Mouse (Mus musculus) adrenal gland, postnatal 10 days (tissue): ENCODE measurements around the gene Ppp4r2. TPM values are rescaled to one million over a fixed set of nuclear protein-coding genes. Genes with fewer than 3 reads are reported as not detected.

Experiments
- DNase-seq: peaks from one replicate; pipeline ENCODE4 v3.0.0; 2021; ENCODE audit warnings: mixed read lengths
- total RNA-seq, 2 experiments: library from RNA; stranded (reverse); gene quantifications; 2 replicates each; pipeline ENCODE4 v1.2.3; 2021

The Ppp4r2 gene
- total RNA-seq, 2 experiments from 2014 or later = 64.2 to 68.3 TPM

DNA sequence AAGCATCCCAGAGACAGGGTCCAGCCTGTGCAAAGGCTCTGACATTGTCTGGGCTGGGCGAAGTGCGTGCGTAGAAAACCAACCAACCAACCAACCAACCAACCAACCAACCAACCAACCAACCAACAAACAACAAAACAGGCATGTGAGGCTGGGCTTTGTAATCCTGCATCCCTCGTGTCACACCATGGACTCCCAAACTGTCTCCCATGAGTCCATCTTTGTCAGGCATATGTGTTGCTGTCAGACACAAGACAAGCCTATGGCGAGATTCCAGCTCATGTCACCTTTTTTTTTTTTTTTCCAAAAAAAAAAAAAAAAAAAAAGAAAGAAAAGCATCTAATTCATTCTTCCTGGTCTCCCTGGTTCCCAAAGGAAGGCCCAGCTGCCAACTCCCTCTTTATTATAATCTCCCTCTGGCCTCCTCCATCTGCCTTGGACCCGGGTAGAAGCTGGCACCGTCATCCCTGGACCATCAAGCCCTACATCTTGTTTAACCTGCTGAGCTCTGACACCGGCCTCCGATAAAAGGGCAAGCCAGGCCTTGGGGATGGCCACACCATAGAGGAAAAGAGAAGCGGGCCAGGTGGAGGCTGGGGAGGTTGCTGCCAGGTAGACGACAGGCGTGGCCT lies 51.3 kb downstream of the Ppp4r2 start:
- no peak for DNase-seq

DNA sequence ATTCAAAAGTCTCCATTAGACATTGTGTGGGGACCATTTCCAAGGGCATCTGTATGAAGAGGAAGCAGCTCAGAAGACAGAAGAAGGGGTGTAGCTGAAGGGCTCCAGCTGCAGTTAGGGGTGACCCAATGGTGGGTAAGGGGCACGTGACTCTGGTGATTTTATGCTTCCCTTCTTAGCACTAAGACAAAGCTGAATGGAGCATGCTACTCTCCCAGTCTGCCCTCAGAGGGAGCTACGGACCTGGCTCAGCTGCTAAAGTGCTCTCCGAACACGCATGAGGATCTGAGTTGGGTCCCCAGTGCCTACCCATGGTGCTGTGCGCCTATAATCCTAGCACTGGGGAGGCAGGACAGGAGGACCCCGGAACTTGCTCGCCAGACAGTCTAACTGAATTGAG lies 52.0 kb downstream of the Ppp4r2 start:
- DNase-seq = no peak

DNA sequence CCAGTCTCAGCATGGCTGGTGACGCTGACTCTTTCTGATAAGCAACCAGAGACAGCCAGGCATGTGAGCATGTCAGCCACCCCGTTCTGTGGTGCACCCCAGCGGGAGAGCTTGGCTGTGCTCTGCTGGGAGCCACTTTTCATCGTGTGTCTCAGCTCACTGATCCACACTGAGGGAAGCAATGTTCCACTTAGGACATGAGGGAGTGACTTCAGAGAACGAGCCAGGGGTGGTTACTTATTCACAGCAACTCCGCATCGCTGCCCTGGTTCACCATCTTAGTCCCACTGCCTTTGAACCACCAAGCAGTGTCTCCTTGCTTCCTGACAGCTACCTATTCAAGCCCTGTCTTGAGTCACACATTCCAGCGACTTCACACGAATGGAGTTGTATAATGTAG lies 53.6 kb downstream of the Ppp4r2 start:
- DNase-seq = no peak

DNA sequence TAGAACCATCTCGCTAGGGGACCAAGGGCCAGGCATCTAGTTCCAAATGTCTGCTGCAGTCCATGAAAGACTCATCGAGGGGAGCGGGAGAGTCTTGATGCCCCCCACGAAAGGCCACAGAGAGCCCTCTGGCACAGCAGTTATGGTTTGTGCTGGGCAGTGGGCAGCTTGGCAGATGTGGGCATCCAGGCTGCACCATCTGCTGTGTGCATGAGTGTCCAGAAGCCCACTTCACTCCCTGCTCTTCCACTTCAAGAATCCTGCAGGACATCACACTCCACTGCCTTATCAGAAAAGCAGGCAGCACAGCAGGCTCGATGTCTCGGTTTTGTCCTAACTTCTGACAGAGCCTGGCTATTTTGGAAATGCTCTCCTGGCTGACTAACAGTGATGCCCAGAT lies 55.9 kb downstream of the Ppp4r2 start:
- no peak for DNase-seq

DNA sequence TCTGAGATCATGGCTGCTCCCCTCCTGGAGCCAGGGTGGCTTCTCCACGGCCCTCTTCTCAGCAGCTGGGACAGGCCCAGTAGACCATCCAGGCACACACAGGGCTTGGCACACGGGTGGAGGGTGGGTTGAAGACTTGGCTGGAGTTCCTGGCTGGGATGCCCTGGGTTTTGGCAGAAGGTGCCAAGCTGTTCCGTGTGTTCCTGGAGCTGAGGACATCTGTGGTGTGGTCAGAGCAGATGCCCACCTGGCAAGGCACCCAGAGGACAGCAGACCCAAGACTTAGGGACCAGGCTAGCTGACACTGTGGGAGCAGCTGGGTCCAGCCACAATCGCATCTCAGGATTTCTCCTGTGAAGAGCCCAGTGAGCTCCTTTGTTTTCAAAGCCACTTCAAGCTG lies 59.1 kb downstream of the Ppp4r2 start:
- no peak for DNase-seq

DNA sequence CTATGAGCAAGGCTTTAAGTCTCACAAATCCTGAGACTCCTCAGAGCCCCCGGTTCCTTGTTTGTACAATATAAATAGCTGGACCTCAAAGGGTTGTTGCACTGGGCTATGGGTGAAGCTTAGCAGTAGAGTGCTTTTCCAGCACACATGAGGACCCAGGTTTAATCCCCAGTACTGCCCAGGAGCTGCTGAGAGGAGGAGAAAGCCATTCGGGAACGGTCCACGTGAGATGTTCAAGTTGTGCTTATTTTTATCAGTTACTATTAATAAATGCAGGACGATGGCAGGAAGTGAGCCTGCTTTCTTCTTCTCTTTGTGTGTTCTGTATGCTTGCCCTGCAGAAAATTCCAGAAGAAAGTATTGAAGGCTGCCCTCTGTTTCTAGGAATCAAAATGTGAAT lies 59.7 kb downstream of the Ppp4r2 start:
- no peak for DNase-seq

DNA sequence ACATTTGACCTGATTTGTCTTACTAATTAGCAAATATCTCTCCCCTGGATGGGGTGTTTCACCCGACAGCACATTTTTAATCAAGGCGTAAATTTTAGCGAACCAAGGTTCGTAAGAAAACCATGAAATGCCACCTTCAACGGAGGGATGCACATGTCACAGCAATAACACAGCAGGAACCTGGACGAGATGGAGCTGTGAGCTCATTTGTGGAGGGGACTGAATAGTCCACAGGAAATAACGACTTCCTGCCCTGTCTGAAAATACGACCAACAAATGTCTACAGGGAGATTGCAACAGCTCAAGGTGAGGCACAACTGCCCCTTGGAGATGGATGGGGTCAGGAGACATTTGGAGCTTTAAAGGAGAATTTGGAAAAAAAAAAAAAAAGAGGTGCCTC lies 61.8 kb downstream of the Ppp4r2 start:
- DNase-seq = no peak

DNA sequence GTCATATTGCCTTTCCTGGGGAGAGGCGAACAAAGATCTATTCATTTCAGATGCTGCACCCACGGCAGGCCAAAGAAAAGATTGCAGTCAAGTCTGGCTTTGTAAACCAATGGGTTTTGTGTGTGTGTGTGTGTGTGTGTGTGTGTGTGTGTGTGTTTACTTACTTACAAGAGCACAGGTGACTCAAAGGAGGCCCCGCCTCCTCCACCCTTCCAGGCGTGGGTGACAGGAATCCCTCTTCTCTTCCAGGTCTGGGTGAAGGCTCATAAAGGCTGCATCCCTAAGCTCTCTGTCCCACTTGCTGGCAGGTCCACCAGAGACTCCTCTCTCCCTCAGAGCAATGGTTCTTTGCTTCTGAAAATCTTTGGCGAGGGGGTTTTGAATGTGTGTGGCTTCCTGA lies 63.5 kb downstream of the Ppp4r2 start:
- no peak for DNase-seq

DNA sequence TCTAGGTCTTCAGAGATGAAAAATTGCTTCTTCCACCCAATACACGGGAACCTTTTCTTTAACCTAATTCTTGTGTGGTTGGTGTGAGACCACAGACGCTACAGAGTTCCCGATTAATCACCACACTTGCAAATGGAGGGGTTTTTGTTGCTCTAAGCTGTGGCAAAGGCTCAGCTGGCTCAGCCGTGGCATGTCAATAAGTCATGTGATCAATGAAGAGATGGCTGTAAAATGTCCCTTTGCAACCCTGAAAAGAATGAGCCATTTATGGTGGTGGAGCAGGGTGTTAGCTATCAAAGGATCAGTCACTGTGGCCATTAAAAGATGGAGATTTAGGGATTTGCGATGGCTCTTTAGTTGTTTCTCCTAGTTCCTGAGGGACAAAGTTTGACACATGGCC lies 71.0 kb downstream of the Ppp4r2 start:
- DNase-seq = no peak

DNA sequence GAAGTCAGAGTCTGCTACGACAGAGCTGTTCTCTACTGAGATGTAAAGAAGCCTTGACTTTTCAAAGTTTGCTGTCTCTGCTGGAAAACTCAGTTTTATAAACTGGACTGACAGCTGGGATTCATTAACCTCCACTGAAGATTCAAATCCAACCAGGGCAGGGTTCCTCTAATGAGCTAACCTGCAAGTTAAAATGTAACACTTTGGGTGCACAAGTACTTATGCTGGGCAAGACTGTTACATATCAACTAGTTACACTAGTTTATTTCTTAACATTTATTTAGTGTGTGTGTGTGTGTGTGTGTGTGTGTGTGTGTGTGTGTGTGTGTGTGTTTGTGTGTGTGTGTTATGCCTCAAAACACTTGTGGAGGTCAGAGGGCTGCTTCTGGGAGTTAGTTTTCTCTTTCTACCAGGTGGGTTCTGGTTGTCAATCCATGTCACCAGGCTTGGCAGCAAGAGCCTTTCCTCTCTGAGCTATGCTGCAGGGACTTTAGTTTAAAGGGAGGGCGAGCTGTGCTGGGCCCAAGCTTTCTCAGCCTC lies 76.8 kb downstream of the Ppp4r2 start:
- no peak for DNase-seq

Other genes starting within 250 kb of the Ppp4r2 start
- 1 to 10 TPM; 9.0 to 9.4 TPM for gene Shq1, start 162.5 kb upstream of the Ppp4r2 start, total RNA-seq
- 1 to 10 TPM; 1.9 to 3.3 TPM for gene Gxylt2, start 128.9 kb upstream of the Ppp4r2 start, total RNA-seq